Mouse (Mus musculus) forebrain, embryonic 11.5 days (tissue): ENCODE results near the gene Nudt7. TPM values are rescaled to one million over a fixed set of nuclear protein-coding genes. Genes with fewer than 3 reads are reported as not detected.

ENCODE experiments used
- polyA plus RNA-seq: library from polyadenylated mRNA; unstranded; fragments of >200 nt; fragmentation: Nextera tagmentation; extraction: Ambion mirVana; gene quantifications from 2 replicates; pipeline ENCODE4 v1.2.1, GENCODE M21; 2014

Nudt7 gene
- polyA plus RNA-seq, 1 experiment from 2014 or later: 10.6 TPM

Other genes starting within 250 kb of the Nudt7 start
- gene Vat1l, start 72.1 kb downstream of the Nudt7 start, polyA plus RNA-seq: 9.6 and 11.3 TPM in 2 replicates